Mouse (Mus musculus) layer of hippocampus, adult 8-10 months (tissue): ENCODE data around the gene Fut7. TPM values are rescaled to one million over a fixed set of nuclear protein-coding genes. Genes with fewer than 3 reads are reported as not detected.
A peak's percentile ranks its signal among the peaks of the same experiment; 100 is the strongest.

Experiments
- DNase-seq, 2 experiments: peaks; one replicate each; pipeline ENCODE4 v3.0.0; 2022; ENCODE audit warnings: low spot score in 2 of 2
- microRNA-seq, 2 experiments: library from miRNA; unstranded; fragments of <30 nt; microRNA quantifications; one replicate each; pipeline ENCODE4 v1.2.0; 2022
- total RNA-seq, 4 experiments: library from RNA; stranded (reverse); gene quantifications; 2 replicates each; pipeline ENCODE4 v1.2.4; 2022

The Fut7 gene
- total RNA-seq, 4 experiments from 2014 or later: 0.35 to 0.98 (median 0.44) TPM

DNA sequence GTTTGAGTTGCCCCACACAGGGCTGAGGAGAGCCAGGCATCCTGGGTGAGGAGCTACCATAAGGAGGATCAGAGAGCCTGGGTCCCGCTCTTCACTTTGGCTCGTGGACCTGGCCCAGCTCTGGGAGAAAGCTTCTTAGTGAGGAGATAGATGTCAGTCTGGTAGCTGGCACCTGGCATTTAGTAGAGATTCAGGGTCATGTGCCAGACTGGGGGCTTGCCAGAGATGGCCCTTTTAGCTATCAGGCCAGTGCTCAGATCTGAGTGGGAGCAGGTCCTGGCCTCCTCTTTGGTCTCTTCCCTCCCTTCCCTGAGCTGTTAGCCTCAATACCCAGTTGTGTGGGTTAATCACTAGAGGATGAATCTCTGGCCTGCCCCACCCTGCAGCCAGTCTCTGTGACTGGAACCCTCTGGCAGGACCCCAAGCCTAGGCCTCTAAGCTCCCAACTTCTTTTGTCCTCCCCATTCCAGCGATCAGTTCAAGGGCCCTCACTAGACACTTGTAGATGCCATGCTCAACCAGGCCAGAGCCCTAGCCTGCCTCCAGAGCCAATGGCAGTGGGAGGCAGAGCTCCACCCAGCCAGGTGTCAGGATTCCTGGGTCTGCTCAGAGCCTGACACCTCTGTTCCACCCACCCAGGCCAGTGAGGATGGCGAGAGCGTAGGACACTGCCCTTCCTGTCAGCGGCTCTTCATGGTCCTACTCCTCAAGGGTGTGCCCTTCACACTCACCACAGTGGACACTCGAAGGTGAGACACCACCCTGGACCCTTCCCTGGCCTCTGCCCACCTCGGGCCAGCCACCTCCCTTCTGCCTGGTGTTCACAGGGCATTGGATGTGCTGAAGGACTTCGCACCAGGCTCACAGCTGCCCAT is 34.2 kb downstream of the Fut7 start:
- no peak for DNase-seq

DNA sequence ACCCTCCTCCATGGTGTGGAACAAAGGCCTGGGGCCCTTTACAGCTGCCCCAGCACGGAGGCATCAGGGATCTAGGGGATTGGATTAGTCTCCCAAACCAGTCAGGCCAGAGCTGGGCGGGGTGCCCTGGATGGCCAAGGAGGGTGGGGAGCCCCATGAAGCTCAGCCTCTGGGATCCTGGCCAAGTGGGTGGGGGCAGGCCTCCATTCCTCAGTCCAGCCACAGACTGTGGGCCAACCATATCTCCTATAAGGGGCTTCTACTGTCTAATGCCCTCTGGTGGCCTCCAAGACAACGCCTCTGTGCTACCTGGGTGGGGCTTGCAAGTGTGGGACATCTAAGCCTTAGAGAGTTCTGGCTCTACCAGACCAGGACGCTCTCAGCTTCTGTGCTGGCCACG is 35.8 kb downstream of the Fut7 start:
- no peak for DNase-seq

DNA sequence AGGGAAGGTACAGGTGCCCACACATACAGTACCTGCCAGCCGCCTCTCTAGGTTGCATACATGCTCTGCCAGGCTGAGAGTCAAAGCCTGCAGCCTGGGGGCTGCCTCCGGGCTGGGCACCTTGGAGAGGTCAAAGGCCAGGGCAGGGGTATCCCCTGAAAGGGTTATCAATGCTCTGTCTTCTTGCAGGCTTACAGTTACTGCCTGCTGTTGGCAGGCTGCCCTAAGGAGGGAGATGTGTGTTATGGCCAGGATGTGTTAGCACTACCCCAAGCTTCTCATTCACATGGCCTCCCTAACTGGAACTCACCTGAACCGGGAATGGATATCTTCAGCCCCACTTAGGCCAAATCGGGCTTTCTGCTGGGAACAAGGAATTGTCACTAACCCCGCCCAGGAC is 37.1 kb downstream of the Fut7 start:
- DNase-seq: peak in 1 of 2 experiments; percentile 43

DNA sequence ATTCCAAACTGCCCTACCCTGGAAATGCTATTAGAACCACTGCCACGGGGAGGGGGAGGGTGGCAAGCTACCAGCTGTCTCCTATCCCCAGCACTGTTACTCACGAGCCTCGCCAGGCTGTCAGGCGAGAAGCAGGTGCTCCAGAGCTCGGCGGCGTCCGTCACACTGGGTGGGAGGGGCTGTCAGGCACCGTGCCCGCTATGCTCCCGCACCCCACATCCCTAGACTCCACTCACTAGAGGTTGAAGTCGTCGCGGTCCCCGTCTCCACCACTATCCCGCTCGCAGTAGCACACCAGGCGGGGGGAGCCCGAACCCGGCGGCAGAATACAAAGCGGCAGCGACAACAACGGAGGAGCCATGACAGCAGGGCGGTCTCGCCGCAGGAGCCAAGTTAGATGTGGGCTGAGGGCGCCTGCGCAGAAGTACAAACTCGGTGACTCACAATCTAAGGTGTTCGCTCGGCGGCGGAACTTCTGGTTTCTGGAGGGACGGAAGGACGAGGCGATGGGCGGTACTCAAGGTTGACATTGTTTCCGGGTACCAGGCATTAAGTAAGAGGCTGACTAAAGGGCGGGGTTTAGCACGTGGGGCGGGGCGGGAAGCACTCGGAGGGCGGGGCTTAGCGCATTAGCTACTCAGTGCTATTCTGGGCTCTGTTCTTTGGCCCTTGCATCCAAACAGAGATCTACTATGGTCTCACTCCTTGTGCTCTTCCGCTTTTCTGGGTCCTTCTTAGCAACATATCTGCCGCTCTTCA is 37.7 kb downstream of the Fut7 start, which contains the start of gene Paxx:
Paxx (minus strand) TSS at position 544 of the 759 bp plus-strand sequence.
- DNase-seq: peak; percentile 94 to 95

DNA sequence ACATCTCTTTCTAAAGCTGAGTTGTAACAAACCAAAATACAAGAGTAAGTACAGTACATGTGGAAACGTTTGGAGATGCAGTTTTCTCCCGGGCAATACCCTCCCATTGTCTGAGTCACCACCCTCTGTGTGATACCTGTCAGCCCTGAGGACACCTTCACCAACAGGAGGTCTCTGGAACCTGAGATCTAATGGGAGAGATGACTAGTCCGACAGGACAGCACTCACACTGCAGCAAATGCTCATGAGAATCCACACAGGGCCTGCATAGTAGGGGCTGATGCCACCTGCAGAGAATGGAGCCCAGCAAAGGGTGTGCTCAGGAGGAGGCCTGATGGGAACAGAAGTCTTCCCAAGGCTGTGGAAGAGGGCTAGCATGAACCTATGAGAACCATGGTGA is 38.3 kb downstream of the Fut7 start:
- DNase-seq: no peak

DNA sequence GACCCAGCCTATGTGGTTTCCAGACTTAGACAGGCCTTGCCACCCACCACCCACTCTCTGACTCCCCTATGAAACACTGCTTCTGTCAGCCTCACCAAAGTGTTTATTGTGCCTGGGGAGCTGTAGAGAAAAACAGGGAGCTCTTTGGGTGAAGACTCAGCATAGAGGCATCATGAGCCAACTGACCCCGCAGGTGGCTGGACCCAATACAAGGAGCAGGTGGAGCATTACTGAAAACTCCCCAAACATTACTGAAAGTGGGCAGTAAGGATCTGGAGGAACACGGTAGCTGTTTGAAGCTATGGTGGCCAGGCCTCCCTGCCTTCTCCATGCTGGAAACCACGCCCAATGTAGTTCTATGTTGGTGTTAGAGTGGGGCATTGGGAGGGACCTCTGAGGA is 40.6 kb downstream of the Fut7 start:
- no peak for DNase-seq

DNA sequence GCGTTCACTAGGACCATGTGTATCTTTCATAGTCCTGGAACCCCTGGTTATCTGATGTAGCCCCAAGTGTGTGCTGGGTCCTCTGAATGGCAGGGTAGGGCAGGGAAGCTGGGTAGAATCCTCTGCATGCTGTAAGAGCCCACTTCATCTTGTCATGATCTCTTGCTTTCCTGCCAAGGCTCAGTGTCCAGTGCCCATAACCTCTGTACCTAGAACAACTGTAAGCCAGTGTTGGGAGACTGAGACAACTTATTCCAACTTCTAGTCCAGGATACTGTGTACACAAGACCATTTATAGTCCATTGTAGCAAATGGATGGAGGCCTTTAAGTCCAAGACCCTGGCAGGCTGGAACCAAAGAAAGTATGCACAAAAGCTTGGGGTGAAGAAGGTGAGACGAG is 42.2 kb downstream of the Fut7 start:
- no peak for DNase-seq

DNA sequence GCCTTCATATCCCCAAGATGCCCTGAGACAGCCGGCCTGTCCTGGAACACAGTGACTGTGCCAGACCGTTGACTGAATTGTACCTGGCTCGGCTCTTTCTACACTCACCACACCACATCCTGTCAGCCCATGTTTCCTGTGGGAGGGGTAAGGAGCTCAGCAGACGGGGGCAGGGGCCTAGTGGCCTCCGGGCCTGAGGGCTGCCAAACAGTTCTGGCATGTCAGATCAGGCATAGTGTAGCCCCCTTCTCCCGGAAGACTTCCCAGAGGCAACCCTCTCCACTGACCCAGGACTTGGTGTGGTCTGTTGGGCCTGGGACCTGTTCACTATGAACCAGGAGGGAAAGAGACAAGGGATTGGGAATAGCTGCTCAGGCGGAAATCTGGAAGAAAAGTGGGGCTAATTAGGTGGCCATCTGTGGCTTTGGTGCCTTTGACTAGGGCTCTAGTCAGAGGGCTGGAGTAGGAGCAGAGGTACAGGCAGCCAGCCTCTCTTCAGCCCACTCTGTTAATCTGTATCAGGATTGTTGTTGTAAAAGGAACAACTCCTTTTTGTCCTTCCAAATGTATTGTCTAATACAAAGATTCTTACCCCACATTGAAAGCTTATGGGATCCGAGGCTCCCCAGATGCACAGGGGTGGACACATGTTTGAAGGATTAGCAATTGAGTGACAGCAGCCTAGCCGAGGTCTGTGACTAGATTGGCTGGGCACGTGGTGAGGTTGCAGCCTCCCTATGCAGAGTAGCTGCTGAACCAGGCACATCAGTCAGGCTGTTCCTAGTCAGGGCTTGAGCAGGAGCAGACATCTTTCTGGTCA is 43.0 kb downstream of the Fut7 start:
- DNase-seq: no peak

DNA sequence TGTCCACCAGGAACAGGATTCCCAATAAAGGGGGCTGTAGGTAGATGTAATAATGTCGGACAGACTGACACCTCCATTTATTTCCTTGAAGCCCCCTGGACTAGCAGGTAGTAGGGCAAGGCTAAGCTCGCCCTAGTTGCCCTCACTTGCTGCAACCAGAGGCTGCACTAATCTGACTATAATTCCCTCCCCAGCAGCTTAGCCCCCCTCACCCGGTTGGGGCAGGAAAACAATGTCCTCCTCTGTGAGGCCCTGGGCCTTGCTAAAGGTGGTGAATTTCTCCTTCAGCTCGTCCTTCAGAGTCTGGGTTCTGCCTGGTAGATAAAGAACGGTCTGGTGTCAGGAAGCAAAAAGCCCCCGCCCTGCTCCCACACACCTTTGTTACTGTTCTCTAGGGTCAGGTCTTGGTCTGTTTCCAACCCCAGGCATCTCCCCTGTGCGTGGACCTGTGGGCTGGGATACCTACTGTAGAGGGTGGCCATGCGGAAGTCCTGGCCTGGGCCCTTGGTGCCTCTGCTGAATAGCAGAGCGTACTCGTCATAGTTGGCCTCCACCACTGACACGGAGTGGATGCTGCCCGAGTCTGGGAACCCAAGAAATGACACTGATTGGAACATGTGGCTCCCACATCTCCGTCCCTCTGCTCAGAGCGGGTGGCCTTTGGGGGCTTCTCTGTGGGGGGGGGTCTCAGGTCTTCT is 44.7 kb downstream of the Fut7 start:
- DNase-seq: no peak

DNA sequence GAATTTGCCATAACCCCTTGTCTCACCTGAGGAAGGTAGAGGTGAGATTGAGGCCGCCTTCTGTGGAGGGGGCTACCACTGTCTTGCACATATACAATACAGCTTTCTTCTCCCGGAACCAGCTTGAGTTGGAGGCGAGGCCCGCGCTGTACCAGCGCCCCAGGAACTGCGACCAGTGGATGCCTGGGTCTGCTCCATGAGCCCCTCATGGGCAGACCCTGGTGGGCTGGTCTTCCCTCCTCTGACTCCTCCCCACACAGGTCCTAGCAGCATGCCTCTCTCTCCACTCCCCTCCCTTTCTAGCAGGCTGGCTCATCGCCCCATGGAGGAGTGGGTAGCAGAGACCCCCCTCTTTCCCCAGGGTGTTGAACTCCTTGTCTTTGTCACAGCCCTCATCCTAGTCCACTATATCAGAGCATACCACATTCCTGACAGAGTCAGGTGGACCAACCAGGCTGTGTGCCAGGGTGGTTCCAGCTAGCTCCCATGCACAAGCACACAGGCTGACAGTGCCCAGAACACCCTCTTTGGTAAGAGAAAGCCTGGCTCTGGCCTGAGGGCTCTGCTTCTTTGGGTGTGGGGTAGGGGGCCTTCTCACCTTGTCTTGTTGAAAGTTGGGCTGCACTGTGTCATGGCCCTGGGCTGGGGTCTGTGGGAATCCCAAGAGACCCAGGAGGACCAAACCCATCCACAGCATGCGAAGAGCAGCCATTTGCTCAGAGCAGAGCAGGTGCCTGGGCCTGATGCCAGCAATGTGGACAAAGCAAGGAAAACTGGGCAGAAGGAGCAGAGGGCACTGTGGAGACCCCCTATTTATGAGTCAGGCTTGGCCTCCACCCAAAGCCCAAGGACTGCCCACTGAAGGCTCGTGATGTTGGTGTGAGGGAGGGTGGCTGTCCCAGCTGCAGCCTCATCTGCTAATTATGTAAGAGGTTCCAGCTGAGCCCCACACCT is 46.2 kb downstream of the Fut7 start:
- DNase-seq: peak; percentile 57 to 63

DNA sequence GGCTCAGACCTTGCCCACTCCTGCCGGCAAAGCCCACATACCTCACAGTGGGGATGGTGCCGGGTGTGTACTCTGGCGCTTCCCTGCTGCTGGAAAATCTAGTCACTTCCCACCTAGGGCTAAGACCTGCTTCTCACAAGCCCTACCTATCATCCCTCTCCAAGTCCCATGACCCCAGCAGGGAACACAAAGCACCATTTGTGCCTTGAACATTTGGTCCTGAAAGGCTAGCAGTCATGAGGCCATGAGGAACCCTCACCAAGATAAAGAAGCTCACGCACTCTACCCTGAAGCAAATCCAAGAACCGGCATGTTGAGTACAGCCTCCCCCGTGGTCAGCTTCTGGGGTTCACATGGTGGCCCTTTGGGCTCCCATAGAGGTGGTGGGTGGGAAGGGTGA is 46.9 kb downstream of the Fut7 start, which contains the start of gene Ptgds:
Ptgds (minus strand) TSS at position 78 of the 400 bp plus-strand sequence.
- no peak for DNase-seq

DNA sequence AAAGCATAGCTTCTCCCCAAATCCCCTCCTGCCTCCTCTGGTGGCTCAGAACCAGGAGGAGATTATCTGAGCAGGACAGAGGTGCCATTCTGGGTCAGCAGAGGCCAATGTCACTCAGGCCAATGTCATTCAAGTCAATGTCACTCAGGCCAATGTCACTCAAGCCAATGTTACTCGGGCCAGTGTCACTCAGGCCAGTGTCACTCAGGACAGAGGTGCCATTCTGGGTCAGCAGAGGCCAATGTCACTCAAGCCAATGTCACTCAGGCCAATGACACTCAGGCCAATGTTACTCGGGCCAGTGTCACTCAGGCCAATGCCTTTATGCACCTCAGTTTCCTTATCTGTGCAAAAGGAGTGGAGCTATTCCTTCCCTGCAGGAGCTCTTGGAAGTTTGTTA is 49.5 kb downstream of the Fut7 start:
- no peak for DNase-seq

Small RNA genes lying within 50 kb of the gene (microRNA-seq; reads per million reads assigned to microRNA genes)
- 7.7 to 18.7 reads per million in 2 experiments for gene Mir3087

Other genes with a start within 250 kb of the Fut7 start
- 10 to 100 TPM; 16.9 to 20.4 (median 19.5) TPM for gene Nrarp, start 242.5 kb upstream of the Fut7 start, total RNA-seq
- gene Tor4a, start 226.4 kb upstream of the Fut7 start, total RNA-seq: 1 to 10 TPM; 2.2 to 4.6 (median 2.8) TPM
- gene Nelfb, start 211.8 kb upstream of the Fut7 start, total RNA-seq: 10 to 100 TPM; 56.7 to 64.9 (median 64.0) TPM
- gene Stpg3, start 208.6 kb upstream of the Fut7 start, total RNA-seq: under 1 TPM in 2 of 4 experiments, not detected in 2; 0.27 to 0.29 TPM
- not detected for gene Fam166a, start 204.5 kb upstream of the Fut7 start, total RNA-seq
- 100 to 1,000 TPM; 303 to 348 (median 313) TPM for gene Tubb4b, start 198.6 kb upstream of the Fut7 start, total RNA-seq
- gene Slc34a3, start 188.9 kb upstream of the Fut7 start, total RNA-seq: not detected
- not detected for gene Rnf224, start 186.5 kb upstream of the Fut7 start, total RNA-seq
- gene Rnf208, start 181.0 kb upstream of the Fut7 start, total RNA-seq: 100 to 1,000 TPM; 219 to 241 (median 229) TPM
- not detected for gene Cysrt1, start 180.8 kb upstream of the Fut7 start, total RNA-seq
- gene AL732309.1, start 176.4 kb upstream of the Fut7 start, total RNA-seq: 1 to 10 TPM; 3.3 to 5.5 (median 4.4) TPM
- 10 to 100 TPM; 27.0 to 44.4 (median 33.9) TPM for gene Tmem203, start 167.8 kb upstream of the Fut7 start, total RNA-seq
- gene Tprn, start 160.6 kb upstream of the Fut7 start, total RNA-seq: 10 to 100 TPM; 19.9 to 27.8 (median 24.3) TPM
- gene Ssna1, start 150.8 kb upstream of the Fut7 start, total RNA-seq: 10 to 100 TPM; 59.0 to 71.0 (median 64.3) TPM
- 100 to 1,000 TPM in 2 of 4 experiments, 10 to 100 TPM in 2; 87.9 to 110 (median 99.0) TPM for gene Anapc2, start 150.8 kb upstream of the Fut7 start, total RNA-seq
- not detected for gene Tmem210, start 135.1 kb upstream of the Fut7 start, total RNA-seq
- gene Lrrc26, start 133.4 kb upstream of the Fut7 start, total RNA-seq: not detected
- 100 to 1,000 TPM; 366 to 436 (median 415) TPM for gene Grin1, start 104.1 kb upstream of the Fut7 start, total RNA-seq
- 10 to 100 TPM; 53.7 to 68.2 (median 59.6) TPM for gene Man1b1, start 90.9 kb upstream of the Fut7 start, total RNA-seq
- gene Dpp7, start 66.9 kb upstream of the Fut7 start, total RNA-seq: 10 to 100 TPM; 38.9 to 52.9 (median 45.4) TPM
- gene Uap1l1, start 57.6 kb upstream of the Fut7 start, total RNA-seq: 10 to 100 TPM; 12.0 to 28.7 (median 20.3) TPM
- 1 to 10 TPM; 2.4 to 4.6 (median 4.2) TPM for gene Sapcd2, start 50.9 kb upstream of the Fut7 start, total RNA-seq
- 10 to 100 TPM; 14.6 to 20.7 (median 16.8) TPM for gene Entpd2, start 27.4 kb upstream of the Fut7 start, total RNA-seq
- gene Npdc1, start 23.9 kb upstream of the Fut7 start, total RNA-seq: 100 to 1,000 TPM; 390 to 435 (median 411) TPM
- gene Abca2, start 5.4 kb downstream of the Fut7 start, total RNA-seq: 100 to 1,000 TPM; 165 to 186 (median 183) TPM
- under 1 TPM in 2 of 4 experiments, not detected in 2; 0.43 to 0.92 TPM for gene Clic3, start 33.6 kb downstream of the Fut7 start, total RNA-seq
- 10 to 100 TPM; 60.3 to 63.5 (median 61.8) TPM for gene Paxx, start 37.8 kb downstream of the Fut7 start, total RNA-seq
- gene Ptgds, start 46.8 kb downstream of the Fut7 start, total RNA-seq: 1,000 to 10,000 TPM in 3 of 4 experiments, 100 to 1,000 TPM in 1; 912 to 1,488 (median 1,209) TPM
- gene Lcn12, start 70.6 kb downstream of the Fut7 start, total RNA-seq: not detected
- 100 to 1,000 TPM; 116 to 120 (median 118) TPM for gene Fbxw5, start 77.5 kb downstream of the Fut7 start, total RNA-seq
- 1 to 10 TPM in 3 of 4 experiments, under 1 TPM in 1; 0.77 to 1.4 (median 1.2) TPM for gene C8g, start 78.5 kb downstream of the Fut7 start, total RNA-seq
- gene Traf2, start 123.7 kb downstream of the Fut7 start, total RNA-seq: 10 to 100 TPM; 10.1 to 12.1 (median 10.7) TPM
- gene Edf1, start 134.6 kb downstream of the Fut7 start, total RNA-seq: 100 to 1,000 TPM; 124 to 203 (median 161) TPM
- 1 to 10 TPM in 3 of 4 experiments, under 1 TPM in 1; 0.96 to 3.8 (median 2.0) TPM for gene Mamdc4, start 151.6 kb downstream of the Fut7 start, total RNA-seq
- gene Phpt1, start 152.0 kb downstream of the Fut7 start, total RNA-seq: 10 to 100 TPM; 64.6 to 76.6 (median 69.6) TPM
- 100 to 1,000 TPM in 1 of 4 experiments, 10 to 100 TPM in 3; 82.9 to 103 (median 92.4) TPM for gene Ajm1, start 158.5 kb downstream of the Fut7 start, total RNA-seq
- 100 to 1,000 TPM; 127 to 168 (median 150) TPM for gene Rabl6, start 185.3 kb downstream of the Fut7 start, total RNA-seq
- gene Ccdc183, start 194.4 kb downstream of the Fut7 start, total RNA-seq: not detected
- 10 to 100 TPM; 14.9 to 24.0 (median 16.6) TPM for gene Tmem141, start 198.7 kb downstream of the Fut7 start, total RNA-seq
- under 1 TPM; 0.45 to 0.80 (median 0.64) TPM for gene Fcna, start 204.8 kb downstream of the Fut7 start, total RNA-seq
- not detected for gene Lcn8, start 229.9 kb downstream of the Fut7 start, total RNA-seq
- not detected for gene Lcn5, start 234.7 kb downstream of the Fut7 start, total RNA-seq